Mouse (Mus musculus) cerebellum, postnatal 4 days (tissue): ENCODE measurements around the gene Dpm1.

Experiments used
- DNase-seq, 2 experiments: peaks; one replicate each; pipeline ENCODE4 v3.0.0; 2022; ENCODE audit warnings: low spot score in 2 of 2, mixed read lengths in 1 of 2

Dpm1 gene

GRCm38 (mm10) chr2:168229116-168230025 is 1.0 kb downstream of the Dpm1 start:
- no peak for DNase-seq

GRCm38 (mm10) chr2:168223326-168223725 is 7.1 kb downstream of the Dpm1 start:
- DNase-seq: no peak

- DNase-seq: no peak
These were observed 16.5 kb downstream of the Dpm1 start for GRCm38 (mm10) chr2:168213788-168214397.

DNA sequence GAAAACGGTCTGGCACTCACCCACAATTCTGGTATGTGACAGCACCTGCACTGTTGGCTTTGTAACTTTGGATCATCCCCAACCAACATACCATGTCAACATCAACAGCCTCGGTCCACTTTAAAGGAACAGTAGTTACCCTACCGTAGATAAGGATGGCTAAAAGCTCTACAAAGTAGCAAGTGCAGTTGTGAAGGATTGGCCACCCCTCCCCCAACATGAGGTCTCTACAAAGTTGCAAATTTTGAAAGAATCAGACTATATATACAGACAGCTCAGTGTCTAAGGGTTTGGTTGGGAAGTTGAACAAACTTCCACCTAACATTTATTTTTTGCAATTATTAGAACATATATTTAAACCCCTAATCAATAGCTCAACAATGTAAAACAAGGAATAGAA is 22.5 kb downstream of the Dpm1 start:
- no peak for DNase-seq

DNA sequence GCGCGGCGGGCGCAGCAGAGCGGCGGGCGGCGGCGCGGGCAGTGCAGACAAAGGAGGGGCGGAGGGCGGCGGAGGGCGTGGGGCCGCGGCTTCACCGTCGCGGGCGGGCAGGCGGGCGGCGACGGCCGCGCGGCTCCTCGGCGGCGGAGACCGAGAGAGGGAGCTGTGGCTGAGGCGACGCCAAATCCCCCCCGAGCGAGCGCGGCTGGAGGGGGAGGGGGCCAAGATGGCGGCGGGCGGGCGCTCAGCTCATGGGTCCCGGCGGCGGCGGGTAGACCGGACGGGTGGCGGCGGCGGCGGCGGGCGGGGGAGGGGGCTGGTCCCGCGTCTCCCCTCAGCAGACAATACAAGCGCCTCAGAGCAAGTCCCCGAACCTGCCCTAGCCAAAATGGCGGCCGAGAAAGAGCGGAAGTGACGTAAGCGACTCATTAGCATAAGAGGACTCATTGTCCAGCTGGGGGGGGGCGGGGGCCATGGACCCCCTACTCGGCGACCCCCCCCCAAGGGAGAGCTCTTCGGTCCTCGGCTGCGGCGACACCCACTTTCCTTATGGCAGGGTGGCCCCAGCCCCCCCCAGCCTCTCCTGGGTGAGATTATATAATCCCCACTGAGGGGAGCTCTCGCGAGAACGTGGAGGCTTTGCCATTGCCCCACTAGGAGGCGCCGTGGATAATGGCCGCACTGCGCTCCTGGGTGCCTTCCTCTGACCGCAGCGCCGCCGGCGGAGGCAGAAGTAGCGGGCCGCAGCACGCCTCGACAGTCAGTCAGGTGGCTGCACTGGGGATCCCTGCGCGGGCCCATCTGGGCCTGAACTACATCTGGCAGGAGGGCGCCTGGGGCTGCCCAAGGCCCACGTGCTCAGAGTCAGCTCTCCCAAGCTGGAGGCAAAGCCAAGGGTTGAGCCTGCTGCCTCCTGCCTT is 23.4 kb downstream of the Dpm1 start, which contains the start of gene Adnp:
TSS of gene Adnp (minus strand) at position 388 of the 920 bp plus-strand sequence.
- DNase-seq: peak; percentile 93 to 96

DNA sequence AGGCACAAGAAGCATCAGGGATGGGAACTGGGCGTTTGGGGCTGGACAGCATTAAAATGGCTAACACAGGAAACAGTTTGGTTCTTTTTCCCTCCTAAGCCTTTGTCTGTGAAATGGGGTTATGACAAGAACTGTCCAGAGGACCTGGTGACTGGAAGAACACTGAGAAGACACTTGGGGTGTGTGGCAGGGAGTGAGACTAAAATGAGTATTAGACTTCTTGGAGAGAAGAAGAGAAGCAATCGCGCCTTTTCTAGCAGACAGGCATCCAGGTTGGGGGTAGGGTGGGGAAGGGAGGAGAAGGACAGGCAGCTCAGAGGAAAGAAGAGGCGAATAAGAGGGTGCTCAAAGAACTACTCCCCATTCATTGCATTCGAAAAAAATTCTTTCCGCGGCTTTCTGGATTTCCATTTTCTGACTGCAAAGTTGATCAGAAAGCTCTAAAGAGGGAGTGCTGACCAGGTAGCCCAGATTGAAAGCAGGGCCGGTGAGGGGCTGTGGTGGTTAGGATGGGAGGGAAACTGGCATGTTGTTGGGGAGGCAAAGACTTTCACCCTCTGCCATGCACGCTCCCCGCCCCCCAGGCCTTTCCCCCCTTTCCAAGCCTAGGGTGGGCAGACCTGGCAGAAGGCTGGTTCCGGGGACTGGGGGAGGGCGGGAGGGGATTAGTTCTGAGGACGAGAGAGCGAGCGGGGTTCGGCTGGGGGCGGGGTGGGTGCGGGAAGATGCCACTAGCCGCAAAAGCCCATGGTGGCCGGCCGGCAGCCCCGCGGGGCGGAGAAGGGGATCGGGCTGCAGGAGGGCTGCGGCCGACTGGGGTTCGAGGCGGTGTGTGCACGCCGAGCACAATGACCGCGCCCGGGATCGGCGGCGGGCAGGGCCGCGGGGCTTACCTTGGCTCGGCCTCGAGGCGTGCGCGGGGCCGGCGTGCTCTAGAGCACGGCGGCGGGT is 24.4 kb downstream of the Dpm1 start:
- DNase-seq: peak; percentile 36 to 42

DNA sequence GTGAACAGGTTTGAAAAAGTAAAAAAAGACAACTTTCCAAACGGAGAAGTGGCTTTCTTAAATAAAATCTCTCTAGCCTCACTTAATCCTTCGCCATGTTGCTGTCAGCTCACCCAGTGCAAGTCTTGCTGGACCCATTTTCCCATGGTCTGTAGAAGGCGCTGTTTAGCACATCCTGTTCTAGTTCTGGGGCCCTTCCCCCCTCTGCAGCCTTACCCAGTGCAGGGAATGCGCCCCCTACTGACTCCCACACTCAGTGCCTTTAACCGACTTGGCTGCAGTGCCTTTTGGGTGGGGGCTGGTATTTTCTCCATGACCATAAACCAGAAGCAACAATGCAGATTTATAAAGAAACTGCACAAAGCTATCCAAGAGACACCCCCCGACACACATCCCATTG is 25.1 kb downstream of the Dpm1 start:
- peak; percentile 82 to 92 for DNase-seq

GRCm38 (mm10) chr2:168204476-168204999 is 25.9 kb downstream of the Dpm1 start:
- no peak for DNase-seq

GRCm38 (mm10) chr2:168200014-168200691 is 30.2 kb downstream of the Dpm1 start:
- no peak for DNase-seq

DNA sequence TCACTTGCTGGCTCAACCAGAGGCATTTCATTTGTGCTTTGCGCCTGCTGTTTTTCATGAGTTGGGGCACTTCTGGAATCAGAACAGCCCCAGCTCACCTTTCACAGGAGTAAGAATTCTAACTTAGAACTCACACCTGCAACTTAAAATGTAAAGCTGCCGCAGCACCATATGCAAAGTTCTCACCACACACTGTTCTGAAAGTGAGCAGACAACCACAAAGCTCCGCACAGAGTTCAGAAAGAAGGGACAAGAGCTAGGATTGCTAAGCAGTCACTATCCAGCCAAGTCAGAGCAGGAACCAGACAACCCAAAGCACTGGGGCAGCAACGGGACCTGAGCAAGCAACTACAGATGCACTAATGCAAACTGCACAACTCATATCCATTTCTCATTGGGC is 30.9 kb downstream of the Dpm1 start:
- DNase-seq: no peak

DNA sequence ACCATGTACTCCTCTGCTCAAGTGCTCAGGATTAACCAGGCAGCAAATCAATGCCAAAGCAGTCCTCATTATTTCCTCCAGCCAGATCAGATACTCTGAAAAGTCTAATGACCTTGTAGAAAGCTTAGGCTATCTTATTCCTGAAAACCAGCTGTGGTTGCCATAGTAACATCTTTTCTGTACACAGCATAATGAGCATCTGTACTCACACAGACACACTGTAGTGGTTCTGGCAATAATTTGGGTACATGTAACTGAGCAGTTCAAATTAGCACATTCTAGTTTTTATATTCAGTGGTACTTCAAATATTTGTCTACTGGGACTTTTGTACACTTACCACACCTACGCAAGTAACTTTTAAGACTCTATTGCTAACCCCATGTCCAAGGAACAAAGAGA is 32.0 kb downstream of the Dpm1 start:
- no peak for DNase-seq

GRCm38 (mm10) chr2:168195721-168196120 is 34.7 kb downstream of the Dpm1 start:
- no peak for DNase-seq

GRCm38 (mm10) chr2:168193685-168194084 is 36.7 kb downstream of the Dpm1 start:
- no peak for DNase-seq

DNA sequence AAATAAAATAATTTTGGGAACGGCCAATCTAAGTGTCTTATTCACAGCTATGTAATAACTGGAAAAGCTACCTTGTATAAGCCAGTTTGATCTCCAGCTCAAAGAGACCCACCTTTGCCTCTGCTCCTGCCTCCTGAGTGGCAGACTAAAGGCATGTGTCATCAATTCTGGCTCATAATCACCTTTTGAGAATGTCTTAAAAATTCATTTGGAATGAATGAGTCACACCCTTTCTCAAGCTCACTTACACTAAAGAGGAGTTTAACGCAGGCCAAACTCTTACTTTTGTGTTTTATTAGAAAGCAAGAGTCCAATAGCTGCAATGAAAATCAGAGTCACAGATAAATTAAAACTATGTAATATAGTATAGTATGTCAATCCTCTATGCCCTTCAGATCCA is 38.5 kb downstream of the Dpm1 start:
- no peak for DNase-seq

DNA sequence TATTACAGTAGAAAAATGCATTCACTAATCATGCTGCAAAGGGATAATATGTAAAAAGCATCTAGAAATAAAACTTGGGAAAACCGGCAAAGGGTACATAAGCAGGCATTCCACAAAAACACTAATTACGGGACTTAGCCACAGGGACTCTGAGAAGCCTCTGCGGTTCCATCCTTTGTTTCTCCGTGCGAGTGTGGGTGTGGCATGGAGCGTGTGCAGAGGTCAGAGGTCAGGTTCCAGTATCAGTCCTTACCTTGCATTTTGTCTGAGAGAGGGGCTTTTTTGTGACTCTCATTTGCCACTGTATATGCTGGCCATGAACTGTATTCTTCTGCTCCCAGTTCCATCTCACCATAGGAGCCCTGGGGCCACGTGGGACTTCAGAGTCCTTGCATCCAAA is 54.4 kb downstream of the Dpm1 start:
- no peak for DNase-seq

GRCm38 (mm10) chr2:168170167-168170685 is 60.2 kb downstream of the Dpm1 start:
- no peak for DNase-seq

DNA sequence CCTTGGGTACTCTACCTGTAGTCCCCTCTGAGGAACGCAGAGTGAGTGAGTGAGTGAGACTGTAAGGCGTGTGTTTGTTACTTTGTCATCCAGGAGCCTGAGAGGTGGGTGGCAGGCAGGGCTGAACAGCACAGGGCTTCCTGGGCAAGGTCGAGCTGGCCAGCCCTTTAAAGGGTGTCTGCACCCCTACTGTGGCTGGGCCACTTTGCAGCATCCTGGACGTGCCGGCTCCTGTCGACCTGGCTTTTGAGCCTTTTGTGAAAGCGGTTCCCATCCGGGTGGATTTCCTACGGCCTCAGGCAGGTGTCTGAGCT is 60.6 kb downstream of the Dpm1 start:
- DNase-seq: no peak

GRCm38 (mm10) chr2:168168892-168169799 is 61.2 kb downstream of the Dpm1 start:
- DNase-seq: no peak

DNA sequence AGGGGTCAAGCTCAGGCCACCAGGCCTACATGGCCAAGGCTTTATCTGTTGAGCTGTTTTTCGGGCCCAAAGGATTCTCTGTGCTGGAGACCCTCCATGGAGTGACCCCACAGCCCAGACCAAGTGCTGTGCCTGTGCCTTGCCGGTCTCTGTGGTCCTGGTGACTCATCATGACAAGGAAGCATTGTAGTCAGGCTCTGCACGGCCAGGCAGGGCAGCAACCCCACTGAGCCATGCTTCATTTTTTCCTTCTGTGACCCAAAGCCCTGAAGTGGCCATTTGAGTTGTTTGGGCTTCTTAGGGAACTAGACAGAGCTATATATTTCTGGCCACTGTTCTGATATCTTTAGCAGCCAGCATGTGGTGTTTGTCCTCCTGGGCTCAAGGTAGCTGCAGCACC is 62.6 kb downstream of the Dpm1 start:
- no peak for DNase-seq
